Mouse (Mus musculus): ENCODE data around the gene Mmgt2. TPM values are rescaled to one million over a fixed set of nuclear protein-coding genes. Genes with fewer than 3 reads are reported as not detected.
A peak's percentile ranks its signal among the peaks of the same experiment; 100 is the strongest.

The Mmgt2 gene
- total RNA-seq, 2 experiments from 2014 or later: 18.1 to 19.6 TPM

- intact Hi-C loops (cut with DNase I): no loop called here
- peak; percentile 22 for DNase-seq
Measured at GRCm38 (mm10) chr11:62693299-62694184, 45.1 kb downstream of the Mmgt2 start.

DNA sequence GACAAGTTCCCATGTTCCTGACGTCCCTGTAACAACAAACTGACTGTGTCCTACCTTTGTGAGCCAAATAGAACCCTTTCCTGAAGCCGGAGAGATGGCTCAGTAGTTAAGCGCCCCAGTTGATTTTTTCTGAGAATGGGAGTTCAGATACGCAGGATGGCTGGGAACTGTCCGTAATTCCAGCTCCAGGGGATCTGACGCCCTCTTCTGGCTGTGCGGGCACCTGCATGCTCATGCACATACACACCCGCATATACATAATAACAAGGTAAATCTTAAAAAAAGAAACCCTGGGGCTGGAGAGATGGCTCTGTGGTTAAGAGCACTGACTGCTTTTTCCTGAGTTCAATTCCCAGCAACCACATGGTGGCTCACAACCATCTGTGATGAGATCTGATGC, 46.7 kb downstream of the Mmgt2 start:
- no peak for DNase-seq
- intact Hi-C loops (cut with DNase I): no loop called here

GRCm38 (mm10) chr11:62699749-62700148, 51.3 kb downstream of the Mmgt2 start:
- intact Hi-C loops (cut with DNase I): no loop called here
- no peak for DNase-seq

DNA sequence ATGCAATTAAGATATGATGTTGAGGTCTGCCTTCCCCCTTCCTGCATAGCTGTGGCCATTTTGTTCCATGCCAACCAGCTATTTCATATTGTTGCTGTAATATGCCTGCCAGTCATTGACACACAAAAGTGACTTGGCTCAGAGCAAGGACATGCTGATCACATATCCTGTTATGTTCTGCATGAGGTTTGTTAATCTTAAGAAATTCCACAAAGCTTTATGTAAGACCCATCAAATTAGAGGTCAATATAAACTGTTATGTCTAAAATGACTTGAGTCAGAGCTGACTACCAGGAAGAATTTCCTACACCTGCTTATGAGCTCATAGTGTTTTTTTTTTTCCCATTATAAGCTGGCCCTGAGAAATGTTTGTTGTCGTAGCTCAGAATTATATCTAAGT, 52.8 kb downstream of the Mmgt2 start:
- intact Hi-C loops (cut with DNase I): no loop called here
- DNase-seq: no peak

GRCm38 (mm10) chr11:62706141-62706540, 57.7 kb downstream of the Mmgt2 start:
- intact Hi-C loops (cut with DNase I): no loop called here
- no peak for DNase-seq

- intact Hi-C loops (cut with DNase I): no loop called here
- DNase-seq: no peak
Measured at GRCm38 (mm10) chr11:62708252-62708651, 59.8 kb downstream of the Mmgt2 start.

DNA sequence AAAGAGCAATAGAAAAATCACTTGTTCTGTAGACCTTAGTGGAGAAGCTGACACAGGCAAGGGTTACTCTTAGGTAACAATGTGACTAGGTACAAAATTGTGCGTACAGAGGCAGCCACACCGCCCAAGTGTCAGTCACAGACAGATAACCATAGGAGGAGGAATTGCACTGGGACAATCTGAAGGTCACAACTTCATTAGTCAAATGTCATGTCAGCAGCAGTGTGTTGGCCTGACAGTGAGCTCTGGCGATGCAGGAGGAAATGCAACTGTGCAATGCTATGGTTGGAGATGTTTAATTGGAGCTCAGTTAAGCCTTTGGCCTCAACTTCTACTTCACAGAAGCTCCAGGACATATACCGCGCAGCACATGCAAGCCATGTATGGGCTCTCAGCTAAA, 62.2 kb downstream of the Mmgt2 start:
- DNase-seq: no peak
- intact Hi-C loops (cut with DNase I): no loop called here

Other genes starting within 250 kb of the Mmgt2 start
- 1 to 10 TPM; 5.4 to 6.8 TPM for gene Pigl, start 190.2 kb upstream of the Mmgt2 start, total RNA-seq (2021)
- gene Ncor1, start 190.1 kb upstream of the Mmgt2 start, total RNA-seq (2021): 100 to 1,000 TPM; 287 to 297 TPM
- 10 to 100 TPM; 64.5 to 76.9 TPM for gene Cenpv, start 109.4 kb upstream of the Mmgt2 start, total RNA-seq (2021)
- 1,000 to 10,000 TPM; 1,560 to 1,622 TPM for gene Ubb, start 97.5 kb upstream of the Mmgt2 start, total RNA-seq (2021)
- gene Trpv2, start 74.2 kb upstream of the Mmgt2 start, total RNA-seq (2021): 10 to 100 TPM; 36.9 to 40.4 TPM
- 10 to 100 TPM; 14.4 to 16.7 TPM for gene Lrrc75a, start 141 bp upstream of the Mmgt2 start, total RNA-seq (2021)
- gene Zfp287, start 83.2 kb downstream of the Mmgt2 start, total RNA-seq (2021): 10 to 100 TPM; 23.7 to 24.4 TPM
- not detected for gene Gm10428, start 104.4 kb downstream of the Mmgt2 start, total RNA-seq (2021)
- 10 to 100 TPM; 29.7 to 32.4 TPM for gene Zfp286, start 140.8 kb downstream of the Mmgt2 start, total RNA-seq (2021)
- 10 to 100 TPM; 10.8 to 10.9 TPM for gene Trim16, start 171.6 kb downstream of the Mmgt2 start, total RNA-seq (2021)
- under 1 TPM; 0.89 to 0.96 TPM for gene Fbxw10, start 198.4 kb downstream of the Mmgt2 start, total RNA-seq (2021)
- 10 to 100 TPM; 19.6 to 22.0 TPM for gene Tvp23b, start 230.8 kb downstream of the Mmgt2 start, total RNA-seq (2021)

Data from left cerebral cortex, postnatal 4 days (tissue).